Mouse (Mus musculus) ES-Bruce4 (cell line): Measurements from ENCODE around the gene Fgfr2.

Experiments used
- CTCF ChIP-seq: IDR thresholded peaks from one replicate; pipeline ENCODE4 v1.8.1; 2011; ENCODE audit warnings: low read depth, low read length
- EP300 ChIP-seq: IDR thresholded peaks from 2 replicates; pipeline ENCODE4 v1.6.1; 2011; ENCODE audit warnings: low read depth, low read length; ENCODE audit not compliant: insufficient read depth
- POLR2A ChIP-seq: IDR thresholded peaks from one replicate; pipeline ENCODE4 v1.8.1; 2011; ENCODE audit warnings: low read length; ENCODE audit not compliant: insufficient read depth

- TF ChIP-seq CTCF = no peak
- no peak for TF ChIP-seq EP300
- TF ChIP-seq POLR2A = no peak
These were observed 39.0 kb upstream of the Fgfr2 start for GRCm38 (mm10) chr7:133162131-133162530.
